Mouse (Mus musculus) monocyte, adult 2 months (primary cell): ENCODE results near the gene Begain.

Experiments used
- DNase-seq, 2 experiments: peaks; one replicate each; pipeline ENCODE4 v3.0.0; 2022; ENCODE audit warnings: low spot score in 2 of 2, low read depth in 1 of 2

The Begain gene

DNA sequence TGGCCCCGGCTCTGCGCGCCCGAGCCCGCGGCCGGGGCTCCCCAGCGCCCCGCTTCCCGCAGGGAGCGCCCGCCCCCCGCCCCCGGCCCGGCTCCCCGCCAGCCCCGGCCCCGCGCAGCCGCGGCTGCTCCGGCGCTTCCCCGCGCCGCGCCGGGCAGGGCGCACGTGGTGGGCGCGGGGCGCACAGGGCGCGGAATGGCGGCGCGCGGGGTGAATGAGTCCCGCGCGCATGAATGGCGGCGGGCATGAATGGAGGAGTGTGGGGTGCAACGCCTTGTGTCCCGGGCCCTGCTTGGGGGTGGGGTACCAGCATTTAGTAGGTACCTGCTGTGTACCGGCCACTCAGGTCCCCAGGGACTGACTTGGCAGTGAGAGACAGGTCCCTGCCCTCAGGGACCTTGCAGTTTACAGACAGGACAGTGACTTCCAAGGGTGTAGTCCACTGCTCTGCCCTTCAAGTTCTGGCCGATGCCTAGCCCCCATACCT is at the start of gene Begain:
Gene Begain, minus strand, starts transcription at position 51 of the 487 bp plus-strand sequence.
- DNase-seq: no peak

DNA sequence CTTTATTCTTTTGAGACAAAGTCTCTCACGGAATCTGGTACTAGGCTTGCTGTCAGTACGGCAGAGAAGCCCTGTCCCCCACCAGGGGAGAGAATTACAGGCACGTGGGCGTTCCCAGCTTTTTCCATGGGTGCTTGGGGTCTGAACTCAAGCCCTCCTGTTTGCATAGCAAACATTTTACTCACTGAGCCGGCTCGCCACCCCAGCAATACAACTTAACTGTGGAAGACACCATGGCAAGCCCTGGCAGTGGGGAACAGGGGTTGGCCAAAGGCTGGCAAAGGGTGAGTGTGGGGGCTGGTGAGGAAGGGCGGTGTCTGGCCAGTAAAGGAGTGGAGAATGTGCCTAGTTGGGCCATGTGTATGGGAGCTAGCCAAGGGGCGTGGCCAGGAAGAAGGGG is 47.7 kb upstream of the Begain start:
- DNase-seq: no peak

DNA sequence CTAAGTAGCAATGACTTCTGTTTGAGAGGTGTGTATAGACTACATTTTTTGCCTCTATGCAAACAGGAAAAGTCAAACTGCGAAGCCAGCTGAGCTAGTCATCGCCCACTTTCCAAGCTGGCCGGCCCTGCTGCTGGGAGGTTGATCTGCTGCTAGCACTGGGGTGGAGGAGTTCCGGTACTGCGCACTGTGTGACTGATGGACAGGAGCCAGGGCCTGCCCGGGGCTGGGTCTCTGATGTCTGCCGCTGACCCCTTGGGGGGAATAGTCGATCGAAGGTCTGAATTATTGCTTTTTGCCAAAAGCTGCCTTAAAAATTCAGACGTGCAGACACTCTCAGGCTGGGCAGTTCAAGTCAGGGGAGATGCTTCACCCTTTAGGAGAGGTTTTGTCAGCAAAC is 47.1 kb upstream of the Begain start:
- no peak for DNase-seq

DNA sequence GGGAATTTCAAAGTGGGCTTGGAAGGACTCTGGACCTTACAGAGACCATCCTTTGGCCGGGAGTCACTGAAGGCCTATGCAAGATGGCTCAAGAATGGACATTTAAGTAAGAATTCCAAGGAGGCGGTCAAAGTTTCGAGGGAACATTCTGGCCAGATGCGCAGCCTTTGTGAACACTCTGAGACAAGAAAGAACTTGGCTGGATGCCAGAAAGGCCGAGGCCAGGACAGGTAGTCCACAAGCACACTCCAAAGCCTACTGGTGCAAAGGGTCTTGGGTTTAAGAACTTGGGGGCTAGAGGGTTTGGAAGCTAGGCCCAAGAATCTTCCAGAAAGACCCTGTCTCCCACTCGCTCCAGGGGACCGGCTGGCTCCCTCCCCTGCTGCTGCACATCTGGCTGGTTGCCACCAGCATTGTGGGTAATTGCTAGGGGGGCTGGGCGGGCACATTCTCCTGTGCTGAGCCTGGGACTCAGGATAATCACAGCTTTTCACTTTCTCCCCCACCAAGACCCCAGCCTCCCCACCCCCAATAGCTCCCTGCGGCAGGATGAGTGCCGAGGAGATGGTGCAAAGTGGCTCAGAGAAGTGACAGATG is 45.1 kb upstream of the Begain start:
- DNase-seq: no peak

DNA sequence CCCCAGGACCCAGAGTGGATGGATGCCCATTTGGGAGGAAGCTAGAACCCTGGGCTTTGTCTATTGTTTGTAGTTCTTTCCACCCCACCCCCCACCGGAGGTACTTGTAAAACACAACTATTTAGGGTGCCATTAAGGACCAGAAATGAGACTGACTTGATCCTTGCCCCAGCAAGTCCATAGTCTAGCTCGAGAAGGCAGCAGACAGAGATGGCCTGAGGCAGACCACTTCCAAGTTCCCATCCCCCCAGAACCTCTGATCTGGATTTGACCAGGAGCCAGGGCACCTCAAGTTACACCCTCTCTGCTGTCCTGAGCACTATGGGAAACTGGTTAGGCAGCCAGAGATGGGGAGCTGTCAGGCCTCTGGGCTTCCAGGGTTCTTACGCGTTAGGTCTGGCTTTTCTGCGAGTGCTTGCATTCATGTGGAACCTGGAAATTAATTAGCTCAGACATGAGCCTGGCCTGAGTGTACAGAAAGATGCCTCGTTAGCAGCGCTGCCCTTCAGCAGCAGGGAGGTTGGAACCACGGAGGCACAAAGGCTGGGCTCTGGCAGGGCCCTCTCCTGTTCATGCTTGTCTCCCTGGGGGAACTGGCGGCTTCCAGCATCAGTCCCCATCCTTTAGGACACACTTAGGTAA is 44.5 kb upstream of the Begain start:
- no peak for DNase-seq

DNA sequence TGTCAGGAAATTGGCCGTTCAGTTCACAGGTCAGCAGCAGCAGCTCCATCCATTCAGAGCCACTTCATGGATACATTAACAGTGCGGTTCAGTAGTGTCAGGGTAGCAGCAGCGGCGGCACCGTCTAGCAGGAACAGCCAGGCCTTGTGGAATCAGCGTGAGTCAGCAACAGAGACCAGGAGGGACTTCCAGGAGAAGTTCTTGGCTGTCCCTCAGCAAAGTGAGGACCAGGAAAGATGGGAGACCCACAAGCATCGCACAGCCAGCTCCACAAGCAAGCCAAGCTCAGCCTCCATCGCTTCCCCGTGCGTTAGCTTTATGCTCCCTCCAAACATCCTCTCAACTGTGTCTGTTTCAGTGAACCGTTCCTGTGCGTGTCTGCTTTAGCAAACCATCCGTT is 40.9 kb upstream of the Begain start:
- DNase-seq: no peak

DNA sequence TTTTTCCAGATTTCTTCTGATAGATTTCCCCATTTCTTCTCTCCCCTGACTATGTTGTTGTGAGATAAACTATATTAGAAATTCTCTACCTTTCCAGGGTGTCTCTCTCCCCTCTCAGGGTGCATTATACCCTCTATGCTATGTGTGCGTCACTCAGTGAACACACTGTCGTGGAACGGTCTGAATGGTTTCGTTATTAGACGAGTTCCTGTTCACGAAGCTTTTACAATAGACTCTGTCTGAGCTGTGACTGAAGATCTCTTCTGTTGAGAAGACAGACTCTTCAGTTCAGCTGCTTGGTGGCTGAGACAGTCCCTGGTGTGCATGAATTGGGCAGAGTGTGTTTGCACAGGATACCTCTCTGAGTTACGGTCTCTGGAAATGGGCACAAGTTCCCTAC is 32.4 kb upstream of the Begain start:
- no peak for DNase-seq

DNA sequence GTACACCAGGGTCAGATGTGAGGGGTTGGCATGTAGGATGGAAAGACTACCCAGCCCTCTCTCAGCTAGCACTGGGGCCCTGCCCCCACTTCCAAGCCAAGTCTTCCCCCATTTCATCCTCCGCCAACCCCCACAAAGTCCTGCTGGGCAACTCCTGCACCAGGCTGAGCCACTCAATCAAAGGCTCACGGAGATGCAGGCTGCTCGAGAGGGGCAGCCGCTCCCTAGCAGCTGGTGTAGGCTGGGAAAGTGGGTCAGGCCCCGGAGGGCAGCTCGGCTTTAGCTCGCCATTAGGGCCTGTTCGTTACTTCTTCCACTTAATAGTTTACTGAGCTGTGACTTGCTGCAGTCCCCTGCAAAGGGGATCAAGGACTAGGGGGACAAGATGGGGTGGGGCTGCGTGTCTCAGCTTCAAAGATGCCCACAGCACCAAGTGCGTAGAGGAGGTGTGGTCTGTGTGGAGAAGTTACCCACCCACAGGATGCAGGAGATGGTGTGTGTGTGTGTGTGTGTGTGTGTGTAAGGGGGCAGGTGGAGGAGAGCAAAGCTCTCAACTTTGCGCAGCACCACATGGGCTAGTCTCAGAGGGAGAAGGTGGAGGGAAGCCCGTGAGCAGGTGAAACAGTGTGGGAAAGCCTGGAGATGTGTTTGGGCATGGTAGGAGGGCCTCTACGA is 22.6 kb upstream of the Begain start:
- DNase-seq: no peak

DNA sequence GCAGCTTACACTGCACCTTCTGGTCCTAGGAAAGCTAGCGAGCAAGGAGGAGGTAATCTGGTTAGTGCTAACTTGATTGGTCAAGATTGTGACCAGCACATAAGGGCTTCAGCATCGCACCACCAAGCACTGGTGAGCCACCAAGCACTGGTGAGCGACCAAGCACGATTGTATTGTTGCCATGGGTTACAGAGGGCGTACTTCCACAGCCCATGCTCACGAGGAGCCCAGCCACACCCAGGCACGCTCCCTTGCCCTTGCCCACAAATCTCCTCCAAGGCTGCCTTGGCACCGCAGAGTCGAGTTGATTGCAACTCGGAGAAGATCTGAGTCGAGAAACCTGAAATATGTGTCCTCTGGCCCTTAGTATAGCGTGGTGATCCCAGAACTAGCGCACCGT is 22.0 kb upstream of the Begain start:
- DNase-seq: no peak

DNA sequence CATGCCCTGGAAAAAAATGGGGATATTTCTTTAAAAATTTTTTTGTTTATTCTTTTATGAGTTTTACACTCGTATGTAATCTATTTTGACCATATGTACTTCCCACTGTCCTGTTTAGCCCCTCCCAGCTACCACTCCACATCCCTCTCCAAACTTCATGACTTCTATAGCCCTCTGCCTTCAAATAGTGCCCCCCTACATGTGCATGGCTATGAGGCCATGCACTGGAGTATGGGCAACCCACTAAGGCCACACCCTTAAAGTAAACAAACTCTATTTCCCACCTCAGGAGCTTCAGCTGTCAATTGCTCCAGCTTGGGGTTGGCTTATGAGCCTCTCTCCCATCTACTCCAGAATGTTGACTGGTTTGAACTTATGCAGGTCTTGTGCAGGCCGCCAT is 18.1 kb upstream of the Begain start:
- DNase-seq: no peak

DNA sequence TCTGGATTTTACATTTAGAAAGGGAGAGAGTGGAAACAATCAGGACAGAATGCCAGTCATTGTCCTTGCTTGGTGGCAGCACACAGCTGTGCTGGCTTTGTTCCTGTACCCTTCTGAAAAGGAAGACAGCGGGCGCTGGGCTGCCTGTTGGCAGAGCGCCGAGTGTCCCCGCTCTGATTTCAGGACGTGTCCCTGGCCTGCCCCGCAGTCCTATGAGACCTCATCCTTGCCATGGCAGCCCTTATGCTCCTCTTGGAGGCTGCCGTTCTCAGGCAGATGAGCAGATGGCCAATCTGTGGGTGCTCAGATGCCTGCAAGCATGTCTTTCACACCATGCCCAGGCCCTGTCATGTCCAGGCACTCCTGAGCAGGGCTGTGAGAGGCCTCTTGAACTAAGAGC is 17.7 kb upstream of the Begain start:
- DNase-seq: no peak

DNA sequence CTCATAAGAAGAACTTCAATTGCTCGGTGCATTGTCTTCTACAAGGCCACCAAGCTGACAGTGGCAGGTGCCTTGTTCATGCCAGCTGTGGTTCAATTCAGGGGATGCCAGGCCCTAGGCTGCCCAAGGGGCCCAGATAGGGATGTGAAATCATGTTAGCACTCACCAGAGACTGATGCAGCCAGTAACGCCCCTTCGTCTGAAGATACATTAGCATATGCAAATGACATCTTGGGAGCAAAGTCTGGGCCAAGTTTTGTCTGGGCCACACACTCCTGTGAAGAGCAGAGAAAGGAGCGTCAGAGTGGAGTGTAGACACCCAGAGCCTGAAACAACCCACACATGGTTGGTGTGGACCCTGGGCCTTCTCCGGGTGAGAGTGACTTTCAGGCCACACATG is 17.0 kb upstream of the Begain start:
- DNase-seq: no peak

DNA sequence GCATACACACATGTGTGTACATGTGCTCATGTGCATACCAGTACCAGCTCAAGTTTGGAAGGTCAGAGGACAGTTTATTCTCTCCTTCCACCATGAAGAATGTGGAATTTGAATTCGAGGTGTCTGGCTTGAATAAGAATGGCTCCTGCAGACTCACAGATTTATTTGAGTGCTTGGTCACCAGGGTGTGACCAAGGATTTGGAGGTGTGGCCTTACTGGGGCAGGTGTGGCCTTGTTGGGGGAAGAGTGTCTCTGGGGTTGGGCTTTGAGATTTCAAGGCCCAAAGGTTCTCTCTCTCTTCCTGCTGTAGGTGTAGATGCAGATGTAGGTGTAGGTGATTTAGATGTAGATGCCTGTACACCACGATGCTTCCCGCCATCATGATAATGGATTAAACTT is 15.5 kb upstream of the Begain start:
- DNase-seq: no peak

DNA sequence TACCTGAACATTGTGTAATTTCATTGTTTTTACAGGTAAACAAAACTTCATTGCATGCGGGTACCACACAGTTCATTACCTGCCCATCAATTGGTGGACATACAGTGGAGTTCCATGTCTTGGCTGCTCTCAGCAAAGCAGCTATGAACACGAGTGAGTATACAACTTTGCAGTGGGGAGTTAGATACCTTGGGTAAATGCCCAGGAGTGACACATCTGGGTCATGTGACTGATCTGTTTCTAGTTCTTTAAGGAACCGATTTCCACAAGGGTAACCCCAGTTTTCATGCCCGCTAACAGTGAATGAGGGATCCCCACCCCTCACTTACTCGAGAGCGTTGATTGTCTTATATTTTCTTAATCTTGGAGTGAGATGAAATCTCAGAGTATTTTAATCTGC is 9.0 kb upstream of the Begain start:
- no peak for DNase-seq

DNA sequence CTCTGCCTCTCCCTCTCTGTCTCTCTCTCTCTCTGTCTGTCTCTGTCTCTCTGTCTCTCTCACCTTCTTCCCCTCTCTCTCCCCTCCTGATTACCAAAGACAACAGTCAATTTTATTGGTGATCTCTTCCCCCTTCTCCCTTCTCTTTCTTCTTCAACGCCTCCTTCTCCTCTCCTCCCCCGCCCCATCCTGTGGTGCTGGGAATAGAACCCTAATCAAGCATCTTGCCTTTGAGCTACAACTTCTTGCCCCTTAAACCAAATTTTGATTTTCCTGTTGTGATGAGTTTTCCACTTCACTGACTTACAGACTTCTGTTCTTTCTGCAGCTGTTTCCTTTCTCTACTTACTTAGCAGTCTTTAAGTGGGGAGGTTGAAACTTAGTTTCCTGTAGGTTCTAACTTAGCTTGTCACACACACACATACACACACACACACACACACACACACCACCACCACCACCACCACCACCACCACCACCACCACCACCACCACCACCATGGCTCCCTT is 6.8 kb upstream of the Begain start:
- no peak for DNase-seq

DNA sequence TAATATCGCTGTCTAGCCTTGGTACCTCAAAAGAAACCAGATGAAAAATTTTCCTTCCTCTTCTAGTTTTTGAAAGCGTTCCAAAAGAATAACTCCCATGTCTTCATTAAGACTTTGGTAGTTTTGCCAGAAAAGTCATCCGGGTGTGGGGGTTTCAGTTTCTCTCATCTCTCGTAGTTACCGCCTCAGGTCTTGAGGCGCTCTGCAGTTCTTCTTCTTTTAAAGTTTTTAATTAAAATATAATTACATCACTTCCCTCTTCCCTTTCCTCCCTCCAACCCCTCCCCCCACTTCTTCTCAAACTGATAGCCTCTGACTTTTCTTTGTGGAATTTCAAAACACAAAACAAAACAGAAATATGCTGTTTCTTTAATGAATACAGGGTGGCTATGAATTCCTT is 6.1 kb upstream of the Begain start:
- DNase-seq: no peak

DNA sequence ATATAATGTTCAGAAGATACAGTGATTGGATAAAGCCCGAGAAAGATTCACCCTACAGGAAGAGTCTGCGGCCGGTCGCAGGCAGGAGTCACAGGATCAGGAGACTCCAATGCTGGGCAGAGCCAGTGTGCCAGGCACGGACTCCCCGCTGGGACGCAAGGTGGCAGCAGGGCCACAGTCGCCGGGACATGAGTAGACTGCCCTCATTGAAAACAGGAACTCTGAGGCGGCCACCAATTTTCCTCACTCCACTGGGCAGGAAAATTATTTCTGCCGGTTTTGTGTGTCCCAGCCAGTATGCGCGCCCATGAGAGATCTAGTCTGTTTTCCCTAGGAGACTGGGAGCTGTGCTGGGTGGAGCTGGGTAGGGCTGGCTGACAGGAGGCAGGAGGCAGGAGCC is 3.2 kb upstream of the Begain start:
- DNase-seq: no peak

DNA sequence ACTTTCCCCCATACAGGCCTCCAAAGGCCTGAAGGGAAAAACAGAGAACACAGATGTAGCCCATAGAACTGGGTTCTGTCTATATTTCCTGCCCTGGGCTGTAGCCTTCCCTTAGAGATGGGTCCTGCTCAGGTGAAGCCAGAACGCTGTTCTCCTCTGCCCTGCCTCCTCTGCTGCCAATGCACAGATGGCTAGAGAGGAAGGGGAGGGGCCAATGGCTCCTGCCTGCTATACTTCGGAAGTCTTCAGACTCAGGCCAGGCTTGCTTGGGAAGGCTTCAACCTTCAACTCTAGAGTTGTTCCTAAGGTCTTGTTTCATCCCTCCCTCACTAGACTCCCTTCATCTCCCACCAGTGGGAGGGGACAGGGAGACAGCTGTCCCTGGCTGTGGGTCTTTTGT is 1.7 kb upstream of the Begain start:
- DNase-seq: no peak

DNA sequence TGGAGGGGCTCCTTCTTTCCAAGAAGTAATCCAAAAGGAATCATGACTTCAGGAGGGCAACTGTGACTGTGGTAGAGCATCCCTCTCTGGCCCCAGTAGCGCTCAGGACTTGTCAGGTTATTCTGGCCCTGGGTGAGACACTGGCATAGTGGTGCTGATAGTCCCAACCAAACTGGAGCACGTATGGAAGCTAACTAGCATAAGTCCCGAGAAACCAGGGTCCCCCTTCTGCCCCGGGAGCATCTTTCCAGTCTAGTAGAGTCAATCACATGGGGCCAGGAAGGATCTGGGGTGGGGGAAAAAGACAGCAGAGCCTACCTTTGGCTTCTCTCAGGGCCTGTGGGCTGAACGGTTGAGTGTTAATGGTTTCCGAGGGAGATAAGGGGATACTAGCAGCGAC is 721 bp upstream of the Begain start:
- DNase-seq: no peak

DNA sequence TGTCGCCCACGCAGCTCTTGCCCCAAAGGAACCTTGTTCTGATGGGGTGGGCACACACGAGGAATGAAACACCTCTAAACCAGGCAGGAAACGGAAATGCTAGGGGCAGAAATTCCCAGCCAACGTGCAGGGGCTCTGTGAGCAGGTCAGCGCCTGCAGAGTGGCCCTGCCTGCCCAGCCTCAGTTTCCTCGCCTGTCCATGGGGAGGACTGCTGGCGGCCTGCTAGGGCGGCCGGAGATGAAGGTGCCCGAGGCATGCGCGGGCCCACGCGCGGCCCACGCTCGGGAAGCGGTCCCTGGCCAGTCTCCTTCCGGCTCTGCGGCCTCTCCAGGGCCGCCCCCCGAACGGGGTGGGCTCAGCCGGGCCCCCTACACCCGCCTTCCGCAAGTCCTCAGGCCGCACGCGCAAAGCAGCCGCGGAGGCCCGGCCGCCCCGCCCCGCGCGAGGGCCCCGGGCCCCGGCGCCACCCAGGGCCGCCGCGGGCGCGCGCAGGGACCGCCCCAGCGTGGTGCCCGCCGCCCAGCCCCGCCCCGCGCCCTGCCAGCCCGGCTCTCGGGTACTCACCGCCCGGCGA is 369 bp downstream of the Begain start:
- no peak for DNase-seq

DNA sequence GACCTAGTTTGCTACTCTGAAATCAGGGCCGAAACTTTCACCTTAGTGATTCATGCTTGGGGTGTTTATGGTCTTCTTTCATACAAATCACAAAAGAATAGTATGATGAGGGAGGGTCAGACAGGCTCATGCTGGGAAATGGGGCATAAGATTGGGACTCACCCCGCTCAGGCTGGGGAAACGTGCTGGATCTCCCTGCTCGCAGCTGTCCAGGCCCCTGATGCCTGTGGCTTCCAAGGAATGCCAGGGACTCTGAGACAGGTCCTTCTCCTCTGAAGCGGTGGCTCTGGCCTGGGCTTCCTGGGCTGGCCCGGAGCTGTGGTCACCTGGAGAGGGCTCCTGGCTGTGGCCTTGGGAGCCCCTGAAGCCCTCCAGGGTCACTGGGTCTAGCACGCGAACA is 9.4 kb downstream of the Begain start:
- no peak for DNase-seq

DNA sequence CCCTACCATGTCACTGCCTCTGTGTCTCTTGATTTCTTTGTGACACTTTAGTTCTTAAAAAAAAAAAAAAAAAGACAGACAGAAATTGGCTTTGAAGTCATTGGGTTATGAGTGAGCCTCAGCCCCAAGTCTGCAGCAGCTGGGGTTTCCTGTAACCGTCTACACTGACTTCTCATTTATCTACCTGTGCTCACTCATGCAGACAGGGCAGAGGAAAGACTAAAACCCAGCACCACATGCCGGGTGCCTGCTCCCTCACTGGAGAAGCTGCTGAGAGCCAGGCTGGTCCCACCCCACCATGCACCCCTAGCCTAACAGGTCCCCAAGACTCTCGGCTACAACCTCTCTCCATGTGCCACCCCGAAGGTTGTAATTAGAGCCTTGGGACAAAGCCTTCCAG is 10.3 kb downstream of the Begain start:
- no peak for DNase-seq
